Mouse (Mus musculus) embryonic stem cell, embryonic (primary cell): ENCODE data around the gene Tldc2.

Source experiments
- CTCF ChIA-PET, 4 experiments: fragments of 300-600 bp in 2 of 4; fragments of 350-600 bp in 2 of 4; sonication (Branson Sonifier 250); formaldehyde crosslinking; loops; one replicate each; lab custom pipeline; 2022; ENCODE audit warnings: inconsistent platforms in 2 of 4; lab: Charles Lee
- POLR2A ChIA-PET, 4 experiments: fragments of 300-600 bp in 2 of 4; fragments of 350-600 bp in 2 of 4; sonication (Branson Sonifier 250); formaldehyde crosslinking; loops; one replicate each; lab custom pipeline; 2022; ENCODE audit warnings: antibody characterized with exemption in 4 of 4, inconsistent platforms in 1 of 4; lab: Charles Lee

Tldc2 gene

DNA sequence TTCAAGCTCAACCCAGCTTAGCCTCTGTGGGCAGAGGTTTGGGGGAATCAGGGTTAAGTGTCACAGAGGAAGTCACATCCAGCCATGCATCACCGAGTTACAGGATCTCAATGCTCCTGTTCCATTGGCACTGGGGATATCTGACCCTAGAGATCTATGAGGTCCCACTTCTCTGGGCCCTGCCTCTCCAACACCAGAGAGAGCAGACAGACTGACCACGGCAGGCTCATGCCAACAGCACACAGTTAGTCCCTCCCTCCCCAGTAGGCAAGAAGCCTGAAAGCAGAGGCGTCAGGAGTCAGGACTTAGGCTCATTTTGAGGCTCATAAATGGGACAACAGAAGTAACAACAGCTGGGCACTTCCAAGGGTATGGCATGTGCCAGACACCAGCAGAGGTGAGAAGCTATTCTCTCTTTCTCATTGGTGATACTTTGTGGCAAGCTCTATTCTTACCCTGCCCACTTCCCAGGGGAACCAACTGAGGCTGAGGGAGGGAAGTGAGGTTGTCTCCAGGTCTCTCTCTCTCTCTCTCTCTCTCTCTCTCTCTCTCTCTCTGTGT lies 17.0 kb upstream of the Tldc2 start:
- CTCF ChIA-PET: interaction anchor here in 3 of 4 experiments (0.6 to 0.7 kb wide), 5 partner anchors 13 to 251 kb away, joined by 3 to 5 read pairs (median 4); no protein-coding TSS in a partner anchor

DNA sequence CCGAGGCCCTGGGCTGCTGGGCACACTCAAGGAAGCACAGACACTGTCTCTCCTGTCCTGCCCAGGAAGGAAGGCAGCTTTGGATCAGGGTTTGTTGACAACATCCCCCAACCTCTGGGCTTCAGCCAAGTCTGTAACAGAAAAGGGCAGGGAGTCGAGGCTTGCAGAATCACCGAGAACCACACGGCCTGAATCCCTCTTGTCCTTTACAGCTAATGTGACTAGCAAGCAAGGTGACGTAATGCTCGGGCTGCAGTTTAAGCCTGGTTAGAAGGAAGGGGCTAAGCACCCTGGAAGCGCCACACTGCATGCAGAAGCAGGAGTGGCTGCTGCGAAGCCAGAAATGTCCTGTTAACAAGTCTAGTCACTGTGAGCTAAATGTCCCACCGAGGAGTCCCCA lies 16.5 kb upstream of the Tldc2 start:
- POLR2A ChIA-PET: interaction anchor here in 3 of 4 experiments (0.5 to 2.8 kb wide), 5 partner anchors 12 to 320 kb away, joined by 3 to 12 read pairs (median 4); no protein-coding TSS in a partner anchor
- CTCF ChIA-PET: interaction anchor here in 1 of 4 experiments (0.6 kb wide), 1 partner anchor 89 kb away, joined by 3 read pairs; no protein-coding TSS in a partner anchor

More for the DNA sequence above, 17.0 kb upstream of the Tldc2 start:
- POLR2A ChIA-PET: interaction anchor here in 3 of 4 experiments (0.5 to 2.8 kb wide), 4 partner anchors 11 to 135 kb away, joined by 3 to 12 read pairs (median 4); no protein-coding TSS in a partner anchor

DNA sequence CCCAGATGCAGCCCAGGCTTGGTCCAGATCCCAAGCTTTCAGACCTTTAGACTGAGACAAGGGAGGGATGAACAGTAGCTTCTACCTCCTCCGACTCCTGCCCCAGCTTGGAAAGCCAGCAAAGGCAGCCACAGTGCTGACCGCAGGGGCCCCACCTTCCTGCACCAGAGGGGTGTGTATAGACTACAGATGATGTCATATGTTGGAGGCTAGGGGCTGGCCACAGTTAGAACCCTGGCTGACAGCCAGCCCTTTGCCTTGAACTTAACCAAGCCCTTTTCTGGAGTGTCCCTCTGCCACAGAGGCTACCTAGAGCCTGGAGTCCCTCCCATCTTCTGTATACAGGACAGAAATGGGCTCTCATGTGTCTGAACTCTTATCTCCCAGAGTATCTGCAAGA lies 15.3 kb upstream of the Tldc2 start:
- ChIA-PET CTCF (no interaction called here), POLR2A (interaction anchor here in 2 of 4 experiments (0.8 to 2.6 kb wide), 3 partner anchors 13 to 28 kb away, joined by 3 to 10 read pairs (median 5); no protein-coding TSS in a partner anchor)

DNA sequence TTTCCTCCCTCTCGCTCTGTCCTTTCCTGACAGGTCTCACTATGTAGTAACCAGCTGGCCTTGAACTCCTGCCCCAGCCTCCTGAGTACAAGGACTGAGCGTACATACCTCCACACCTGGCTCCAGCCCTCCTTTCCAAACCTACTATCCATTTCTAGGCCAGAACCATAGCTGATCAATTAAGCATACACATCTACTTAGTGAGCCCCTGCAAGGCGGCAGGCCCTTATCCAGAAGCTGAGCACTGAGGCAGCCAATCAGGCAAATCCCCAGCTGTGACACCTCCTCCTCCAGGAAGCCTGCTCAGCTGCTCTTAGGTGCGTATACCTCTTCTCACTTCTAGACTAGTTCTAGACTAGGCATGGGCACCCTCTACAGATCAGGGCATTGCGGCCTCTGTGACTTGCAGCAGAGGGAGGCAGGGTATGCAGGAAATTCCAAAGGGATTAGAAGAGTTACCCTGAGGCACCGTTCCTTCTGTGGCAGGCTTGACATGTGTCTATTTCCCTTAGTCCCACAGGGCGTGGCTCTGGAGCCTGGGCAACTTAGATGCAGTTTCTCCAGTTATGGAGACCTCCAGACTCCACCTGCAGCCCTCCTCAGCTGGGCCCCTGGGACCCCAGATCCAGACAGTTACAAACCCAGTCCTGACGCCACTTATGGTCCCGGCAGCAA lies 14.4 kb upstream of the Tldc2 start:
- POLR2A ChIA-PET: interaction anchor here in 3 of 4 experiments (0.7 to 2.6 kb wide), 3 partner anchors 14 to 132 kb away, joined by 3 to 10 read pairs (median 5); partner anchors contain the start of gene Rbl1 (in 1 of the 3)

DNA sequence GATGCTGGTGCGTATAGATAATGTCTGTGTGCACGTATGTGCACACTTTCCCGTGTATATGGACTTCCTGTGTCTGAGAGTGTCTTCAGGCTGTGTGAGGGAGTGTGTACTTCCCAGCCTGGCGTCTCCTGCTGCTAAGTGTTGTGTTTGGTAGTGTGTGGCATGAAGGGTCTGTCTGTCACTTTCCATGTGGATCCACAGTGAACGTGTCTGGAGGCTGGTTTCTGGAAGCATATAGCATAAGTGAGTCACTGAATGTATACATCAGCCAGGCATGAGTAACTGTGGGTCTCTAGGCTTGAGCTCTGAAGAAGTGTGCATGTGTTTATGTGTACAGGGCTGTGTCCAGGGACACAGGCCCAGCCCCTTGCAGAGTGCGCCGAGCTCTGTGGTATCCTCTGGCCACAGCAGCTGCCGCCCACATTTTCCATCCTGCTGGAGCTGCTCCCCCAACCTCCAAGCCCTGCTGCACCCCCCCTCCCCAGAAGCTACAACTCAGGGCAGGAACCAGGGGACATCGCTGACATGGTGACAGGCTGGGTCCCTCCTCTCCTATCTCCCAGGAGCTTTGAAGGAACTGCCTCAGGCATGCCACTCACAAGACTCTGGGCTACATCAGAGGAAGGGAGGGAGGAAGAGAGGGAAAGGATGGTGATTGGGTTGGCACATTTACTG lies 13.3 kb upstream of the Tldc2 start:
- ChIA-PET CTCF (interaction anchor here in 1 of 4 experiments (0.6 to 1.3 kb wide), 2 partner anchors 29 to 1165 kb away, joined by 3 to 4 read pairs; no protein-coding TSS in a partner anchor), POLR2A (interaction anchor here (0.5 to 2.6 kb wide), 6 partner anchors 12 to 552 kb away, joined by 3 to 10 read pairs (median 4); no protein-coding TSS in a partner anchor)

More for the DNA sequence above, 14.4 kb upstream of the Tldc2 start:
- CTCF ChIA-PET: interaction anchor here in 1 of 4 experiments (1.3 kb wide), 1 partner anchor 28 kb away, joined by 4 read pairs; no protein-coding TSS in a partner anchor

DNA sequence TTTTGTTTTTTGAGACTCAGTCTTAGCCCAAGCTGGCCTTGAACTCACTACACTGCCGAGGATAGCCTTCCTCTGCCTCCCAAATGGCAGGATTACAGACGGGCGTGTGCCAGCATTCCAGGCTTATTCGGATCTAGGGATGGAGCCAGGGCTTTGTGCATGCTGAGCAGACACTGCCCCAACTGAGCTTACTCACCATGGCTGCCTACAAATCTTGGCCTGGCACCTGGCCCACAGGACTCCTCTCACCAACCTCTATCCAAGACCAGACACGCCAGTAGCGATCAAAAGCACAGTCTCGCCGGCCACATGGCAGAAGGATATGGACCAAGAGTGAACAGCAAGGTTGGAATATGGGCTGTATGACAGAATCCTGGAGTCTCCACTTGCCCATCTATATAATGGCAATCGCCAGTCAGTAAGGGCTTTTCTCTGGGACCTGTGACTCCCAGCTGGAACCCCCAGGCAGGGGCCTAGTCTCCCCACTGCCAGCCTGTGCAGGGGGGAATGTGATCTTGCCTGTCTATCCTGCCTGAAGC lies 12.6 kb upstream of the Tldc2 start:
- POLR2A ChIA-PET: interaction anchor here (0.6 to 2.6 kb wide), 6 partner anchors 12 to 552 kb away, joined by 3 to 10 read pairs (median 4); no protein-coding TSS in a partner anchor
- CTCF ChIA-PET: interaction anchor here in 2 of 4 experiments (0.5 to 0.6 kb wide), 2 partner anchors 84 to 1164 kb away, joined by 3 to 4 read pairs; no protein-coding TSS in a partner anchor

DNA sequence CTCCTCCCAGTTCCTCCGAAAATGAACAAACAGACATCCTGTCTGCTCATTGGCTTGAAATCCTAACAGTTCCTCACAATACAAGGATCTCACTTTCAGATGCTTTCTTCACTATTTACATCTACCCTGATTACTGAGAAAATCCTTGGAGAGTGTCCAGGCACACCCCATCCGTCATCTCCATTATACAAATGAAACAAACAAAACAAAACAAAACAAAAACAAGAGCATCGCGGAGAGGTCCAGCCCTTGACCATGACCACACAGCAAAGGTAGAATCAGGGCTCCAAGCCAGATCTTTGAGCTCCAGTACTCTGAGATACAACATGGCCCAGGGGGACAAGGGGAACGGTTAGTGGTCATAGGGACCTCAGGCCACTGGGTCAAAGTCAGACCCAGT lies 12.1 kb upstream of the Tldc2 start:
- ChIA-PET CTCF (interaction anchor here in 1 of 4 experiments (0.5 kb wide), 1 partner anchor 85 kb away, joined by 4 read pairs; no protein-coding TSS in a partner anchor), POLR2A (interaction anchor here in 1 of 4 experiments (0.9 kb wide), 1 partner anchor 16 kb away, joined by 3 read pairs; no protein-coding TSS in a partner anchor)

DNA sequence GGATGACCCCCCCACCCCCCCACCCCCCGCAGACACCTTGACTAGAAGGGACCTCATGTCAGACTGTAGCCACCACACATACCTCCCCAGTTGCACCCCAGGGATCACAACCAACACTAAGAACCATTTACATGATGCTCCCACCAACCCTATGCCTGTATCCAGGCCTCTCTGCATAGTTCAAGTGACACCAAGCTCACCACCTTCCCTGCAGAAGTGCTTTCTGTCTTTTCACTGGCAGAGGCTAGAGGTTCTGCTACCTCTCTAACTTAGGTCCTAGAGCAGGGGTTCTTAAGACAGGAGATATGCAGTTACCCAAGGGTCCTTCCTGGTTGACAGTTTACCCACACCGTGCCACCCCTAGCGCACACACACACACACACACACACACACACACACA lies 11.6 kb upstream of the Tldc2 start:
- ChIA-PET CTCF (no interaction called here), POLR2A (interaction anchor here in 2 of 4 experiments (0.9 to 1.5 kb wide), 4 partner anchors 11 to 18 kb away, joined by 3 to 5 read pairs (median 4); partner anchors contain the start of gene Tldc2 (in 1 of the 2))

DNA sequence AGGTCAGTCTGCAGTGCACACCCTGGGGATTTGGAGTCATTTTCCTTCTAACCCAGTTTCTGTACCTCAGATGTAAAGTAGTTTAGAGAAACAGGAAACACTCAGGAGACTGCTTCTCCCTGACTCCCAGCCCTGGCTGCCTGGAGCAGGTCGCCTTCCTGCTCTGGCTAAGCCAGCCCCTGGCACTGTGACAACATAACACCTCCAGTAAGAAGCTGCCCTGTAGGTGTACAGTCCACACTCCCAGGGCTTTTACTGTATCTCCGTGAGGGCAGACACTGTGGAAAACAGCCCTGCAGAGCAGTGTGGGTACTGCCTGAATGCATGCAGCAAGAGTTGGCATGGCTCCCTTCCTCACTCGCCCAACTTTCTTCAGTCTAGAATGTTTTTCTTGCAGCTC lies 11.2 kb upstream of the Tldc2 start:
- POLR2A ChIA-PET: interaction anchor here in 1 of 4 experiments (1.5 kb wide), 3 partner anchors 11 to 19 kb away, joined by 3 to 5 read pairs (median 4); partner anchors contain the start of gene Tldc2
- CTCF ChIA-PET: no interaction called here

DNA sequence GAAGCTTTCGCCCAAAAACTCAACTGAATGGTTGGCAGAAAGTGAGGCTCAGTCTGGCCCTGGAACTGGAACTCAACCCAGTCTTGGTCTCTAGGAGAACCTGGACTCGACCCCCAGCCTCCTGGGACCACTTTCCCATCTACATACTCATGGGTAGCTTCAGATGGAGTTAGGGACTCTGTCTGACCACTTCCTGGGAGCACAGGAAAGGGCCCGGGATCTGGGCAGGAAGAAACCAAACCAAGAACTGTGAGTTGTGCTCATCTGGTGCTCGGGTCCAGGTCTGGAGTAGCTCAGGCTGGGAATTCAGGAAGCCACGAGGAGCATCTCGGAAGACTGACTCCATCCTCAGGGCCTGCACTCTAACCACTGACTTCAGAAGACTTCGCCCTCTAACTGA lies 10.3 kb upstream of the Tldc2 start:
- CTCF ChIA-PET: interaction anchor here in 2 of 4 experiments (0.6 to 0.7 kb wide), 2 partner anchors 295 to 745 kb away, joined by 3 read pairs; no protein-coding TSS in a partner anchor
- POLR2A ChIA-PET: interaction anchor here in 2 of 4 experiments (0.6 to 1.5 kb wide), 6 partner anchors 10 to 68 kb away, joined by 3 to 5 read pairs (median 4); partner anchors contain the start of gene Tldc2 (in 1 of the 2)

DNA sequence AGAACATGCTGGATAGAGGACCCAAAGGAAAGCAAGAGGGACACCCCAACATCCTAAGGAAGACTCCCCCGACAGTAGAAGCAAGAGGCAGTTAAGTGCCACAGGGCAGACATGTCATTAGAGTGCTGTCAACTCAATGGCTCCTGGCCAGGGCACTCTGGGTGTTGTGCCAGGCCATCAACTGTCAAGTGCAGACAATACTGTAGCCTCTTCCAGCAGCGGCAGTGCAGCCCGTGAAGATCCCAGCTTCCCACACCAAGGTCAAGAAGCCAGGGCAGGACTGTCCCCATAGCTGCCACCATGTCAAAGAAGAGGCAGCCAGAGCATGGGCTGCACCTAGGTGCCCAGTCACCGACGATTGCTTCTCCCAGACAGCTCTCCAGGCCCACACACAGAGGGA lies 9.7 kb upstream of the Tldc2 start:
- ChIA-PET POLR2A (interaction anchor here in 2 of 4 experiments (0.6 to 1.2 kb wide), 3 partner anchors 17 to 279 kb away, joined by 3 to 4 read pairs (median 3); no protein-coding TSS in a partner anchor), CTCF (no interaction called here)

DNA sequence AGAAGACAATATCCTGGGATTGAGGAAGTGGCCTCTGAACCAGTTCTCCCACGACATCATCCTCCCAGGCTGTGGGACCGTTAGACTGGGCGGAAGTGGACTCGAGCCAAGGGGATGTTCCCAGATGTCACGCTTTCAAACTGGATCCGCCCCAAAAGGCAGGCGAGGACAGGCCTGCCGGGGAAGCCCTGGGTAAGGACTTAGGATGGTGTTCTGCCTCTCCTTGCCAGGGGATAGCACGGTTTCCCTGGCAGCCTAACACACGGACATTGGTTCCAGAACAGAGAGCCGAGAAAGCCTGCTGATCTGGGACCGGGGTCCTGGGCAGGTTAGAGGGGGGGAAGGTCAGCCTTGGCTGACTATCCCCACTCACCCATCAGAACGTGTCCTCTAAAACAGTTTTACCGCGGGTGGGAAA lies 9.2 kb upstream of the Tldc2 start:
- ChIA-PET CTCF (interaction anchor here in 2 of 4 experiments (0.6 to 1.2 kb wide), 2 partner anchors 23 to 37 kb away, joined by 3 read pairs; no protein-coding TSS in a partner anchor), POLR2A (interaction anchor here in 3 of 4 experiments (0.6 to 2.4 kb wide), 7 partner anchors 15 to 279 kb away, joined by 3 to 8 read pairs (median 4); partner anchors contain the start of gene Rbl1 (in 1 of the 3))

DNA sequence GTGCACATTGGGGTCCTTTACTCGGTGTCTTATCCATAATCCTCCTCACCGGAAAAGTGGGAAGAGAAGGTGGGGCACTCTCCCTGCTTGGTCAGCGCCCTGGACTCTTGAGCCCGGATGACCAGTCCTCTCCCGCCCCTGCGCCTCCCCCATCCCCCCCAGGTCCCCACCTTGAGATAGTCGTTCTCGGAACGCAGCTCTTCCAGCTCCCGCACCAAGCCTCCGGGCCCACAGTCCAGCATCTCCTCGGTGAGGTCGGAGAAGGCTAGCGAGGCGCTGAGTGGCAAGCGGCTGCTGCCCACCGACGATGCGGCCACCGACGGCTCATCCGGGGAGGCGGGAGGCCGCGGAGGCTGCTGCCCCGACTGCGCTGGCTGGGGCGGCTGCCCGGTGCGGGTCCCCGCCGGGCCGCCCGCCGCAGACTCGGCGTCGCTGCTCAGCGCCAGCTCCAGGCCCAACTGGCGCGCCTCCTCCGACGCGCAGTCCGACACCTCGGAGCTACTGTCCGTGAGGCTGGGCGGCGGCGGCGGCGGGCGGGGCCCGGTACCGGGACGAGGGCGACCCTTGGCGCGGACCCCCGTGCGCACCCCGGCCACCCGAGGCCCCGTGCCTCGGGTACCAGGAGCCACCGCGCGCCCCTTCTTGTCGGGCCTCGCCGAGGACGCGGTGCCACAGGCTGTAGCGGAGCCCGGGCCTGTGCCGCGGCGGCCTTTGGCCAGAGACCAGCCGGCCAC lies 8.6 kb upstream of the Tldc2 start:
- ChIA-PET CTCF (interaction anchor here in 2 of 4 experiments (0.6 to 1.2 kb wide), 4 partner anchors 20 to 534 kb away, joined by 3 to 4 read pairs (median 3); no protein-coding TSS in a partner anchor), POLR2A (interaction anchor here in 3 of 4 experiments (0.5 to 2.4 kb wide), 9 partner anchors 14 to 397 kb away, joined by 3 to 8 read pairs (median 4); partner anchors contain the start of genes Rab5if (in 1 of the 3) and Rbl1 (in 1 of the 3))

DNA sequence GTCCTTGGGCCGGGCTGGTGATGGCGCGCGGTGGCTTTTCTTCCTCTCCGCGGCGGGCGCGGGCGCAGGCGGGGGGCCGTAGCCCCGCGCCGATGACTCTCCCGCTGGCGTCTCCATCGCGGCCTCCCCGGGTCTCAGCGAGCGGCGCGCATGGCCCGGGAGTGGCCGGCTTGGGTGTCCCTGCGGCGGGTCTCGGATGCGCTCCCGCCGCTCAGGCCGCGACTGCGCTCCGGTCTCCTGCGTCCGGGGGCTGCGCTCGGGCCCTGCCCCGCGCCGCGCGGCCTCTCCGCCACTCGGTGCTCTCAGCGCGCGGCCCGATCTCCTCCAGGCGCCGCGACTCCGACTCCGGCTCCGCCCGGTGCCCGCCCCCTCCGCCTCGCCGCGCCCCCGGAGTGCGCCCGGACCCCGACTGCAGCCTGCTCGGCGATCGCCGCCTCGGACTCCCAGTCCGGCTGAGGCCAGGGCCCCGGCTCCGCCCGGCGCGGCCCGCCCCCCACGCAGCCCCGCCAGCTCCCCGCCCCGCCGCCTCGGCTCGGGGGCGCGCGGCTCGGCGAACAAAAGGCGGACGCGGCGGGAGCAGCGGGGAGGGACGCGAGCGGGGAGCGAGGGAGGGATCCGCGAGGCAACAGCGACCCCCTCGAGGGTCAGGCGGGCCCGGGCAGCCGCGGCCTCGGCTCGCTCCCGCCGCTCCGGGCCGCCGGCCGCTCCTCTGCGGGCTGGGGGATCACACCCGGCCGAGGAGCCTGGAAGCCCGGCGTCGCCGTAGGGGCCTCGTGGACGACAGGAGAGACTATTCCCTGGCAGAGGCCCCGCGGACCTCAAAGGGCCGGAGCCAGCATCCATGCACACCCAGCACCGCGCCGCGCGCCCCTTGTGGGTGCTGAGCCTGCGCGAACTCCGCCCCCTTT lies 7.8 kb upstream of the Tldc2 start, which contains the start of gene Soga1:
Gene Soga1, minus strand, starts transcription at position 462 of the 908 bp plus-strand sequence.
- ChIA-PET CTCF (interaction anchor here in 2 of 4 experiments (0.6 to 1.2 kb wide), 6 partner anchors 13 to 264 kb away, joined by 3 to 5 read pairs (median 3); no protein-coding TSS in a partner anchor), POLR2A (interaction anchor here (0.5 to 2.4 kb wide), 10 partner anchors 13 to 658 kb away, joined by 3 to 8 read pairs (median 3); partner anchors contain the start of genes Epb41l1 (in 1 of the 4), Rab5if (in 1 of the 4) and Rbl1 (in 1 of the 4))

DNA sequence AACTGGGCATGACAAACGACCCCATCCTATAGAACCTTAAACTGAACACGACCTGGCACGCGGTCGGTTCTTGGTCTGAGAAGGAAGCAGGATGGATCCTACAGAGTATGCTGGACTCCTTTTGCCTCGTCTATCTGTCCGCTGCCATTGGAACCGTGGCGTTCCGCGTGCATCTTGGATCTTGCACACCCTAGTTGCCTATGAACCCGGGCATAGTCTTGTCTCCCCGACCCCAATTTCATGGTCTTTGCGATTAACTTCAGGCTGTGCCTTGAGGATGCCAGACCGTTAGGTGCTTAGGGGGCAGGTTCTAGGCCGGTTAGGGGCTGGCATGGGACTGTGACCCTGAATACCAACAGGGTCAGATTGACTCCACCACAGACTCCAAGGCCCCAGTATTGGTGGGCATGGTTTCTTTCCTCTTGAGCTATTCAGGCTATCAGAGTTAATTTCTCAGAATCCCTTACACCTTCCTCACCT lies 7.1 kb upstream of the Tldc2 start:
- CTCF ChIA-PET: interaction anchor here in 1 of 4 experiments (0.6 to 1.1 kb wide), 3 partner anchors 13 to 265 kb away, joined by 3 to 5 read pairs (median 3); no protein-coding TSS in a partner anchor
- POLR2A ChIA-PET: interaction anchor here in 1 of 4 experiments (0.9 to 2.4 kb wide), 3 partner anchors 21 to 242 kb away, joined by 3 to 8 read pairs (median 3); no protein-coding TSS in a partner anchor
